Mouse (Mus musculus) left cerebral cortex, postnatal 14 days (tissue): ENCODE data around the gene Ror1. TPM values are rescaled to one million over a fixed set of nuclear protein-coding genes. Genes with fewer than 3 reads are reported as not detected.

Experiments used
- total RNA-seq, 2 experiments: library from RNA; stranded (reverse); gene quantifications; 2 replicates each; pipeline ENCODE4 v1.2.3; 2021

Ror1 gene
- total RNA-seq, 2 experiments from 2014 or later = 1.0 to 1.2 TPM

Other genes with a start within 250 kb of the Ror1 start
- gene Pgm1, start 166.4 kb upstream of the Ror1 start, total RNA-seq = 10 to 100 TPM; 40.5 to 44.9 TPM
- gene Itgb3bp, start 166.0 kb upstream of the Ror1 start, total RNA-seq = 1 to 10 TPM; 2.5 to 4.0 TPM